Mouse (Mus musculus) left cerebral cortex, postnatal 14 days (tissue): ENCODE results near the gene Chst11. TPM values are rescaled to one million over a fixed set of nuclear protein-coding genes. Genes with fewer than 3 reads are reported as not detected.
"Not testable (repeated sequence)": the region's sequence is repeated elsewhere in the genome, so short reads cannot be mapped to it uniquely, and the experiment has no call there.

Experiments
- DNase-seq, 2 experiments: peaks; one replicate each; pipeline ENCODE4 v3.0.0; 2021 to 2022; ENCODE audit warnings: low spot score in 2 of 2, mixed read lengths in 1 of 2
- intact Hi-C: fragments of 180-260 bp; cut with DNase I; formaldehyde crosslinking; loops from one replicate; pipeline ENCODE4 v1.15.1; 2025
- total RNA-seq, 2 experiments: library from RNA; stranded (reverse); gene quantifications; 2 replicates each; pipeline ENCODE4 v1.2.3; 2021

Gene Chst11
- total RNA-seq, 2 experiments from 2014 or later: 29.8 to 33.1 TPM

GRCm38 (mm10) chr10:83099669-83100068 is 114.4 kb downstream of the Chst11 start:
- intact Hi-C loops: loop anchor here (5.0 kb wide), 1 partner anchor 112 kb away; the partner anchor contains the start of gene Chst11
- DNase-seq: no peak

GRCm38 (mm10) chr10:83100890-83101289 is 115.6 kb downstream of the Chst11 start:
- intact Hi-C loops: loop anchor here (5.0 kb wide), 1 partner anchor 114 kb away; the partner anchor contains the start of gene Chst11
- DNase-seq: no peak

GRCm38 (mm10) chr10:83101421-83102207 is 116.3 kb downstream of the Chst11 start:
- intact Hi-C loops: loop anchor here (5.0 kb wide), 1 partner anchor 114 kb away; the partner anchor contains the start of gene Chst11
- DNase-seq: peak in 1 of 2 experiments; percentile 50

DNA sequence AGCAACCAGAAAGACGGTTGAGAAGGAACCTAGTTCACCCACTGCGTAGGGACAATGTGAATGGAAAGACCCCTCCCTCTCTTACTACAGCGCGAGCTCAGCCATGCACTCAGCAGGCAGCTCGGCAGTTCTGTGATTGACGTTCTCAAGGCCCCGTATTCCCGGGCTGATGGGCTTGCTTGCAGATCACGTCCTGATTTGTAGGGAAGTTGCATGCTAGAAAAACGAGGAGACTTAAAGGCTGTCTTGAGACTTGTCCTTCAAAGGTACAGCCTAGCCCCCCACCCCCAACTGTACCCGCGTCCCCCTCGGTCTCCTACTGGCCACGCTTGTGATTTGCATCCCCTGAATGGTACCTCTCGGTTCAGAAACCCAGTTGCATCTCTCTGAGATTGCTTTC is 117.4 kb downstream of the Chst11 start:
- intact Hi-C loops: loop anchor here (5.0 kb wide), 1 partner anchor 115 kb away; the partner anchor contains the start of gene Chst11
- no peak for DNase-seq

DNA sequence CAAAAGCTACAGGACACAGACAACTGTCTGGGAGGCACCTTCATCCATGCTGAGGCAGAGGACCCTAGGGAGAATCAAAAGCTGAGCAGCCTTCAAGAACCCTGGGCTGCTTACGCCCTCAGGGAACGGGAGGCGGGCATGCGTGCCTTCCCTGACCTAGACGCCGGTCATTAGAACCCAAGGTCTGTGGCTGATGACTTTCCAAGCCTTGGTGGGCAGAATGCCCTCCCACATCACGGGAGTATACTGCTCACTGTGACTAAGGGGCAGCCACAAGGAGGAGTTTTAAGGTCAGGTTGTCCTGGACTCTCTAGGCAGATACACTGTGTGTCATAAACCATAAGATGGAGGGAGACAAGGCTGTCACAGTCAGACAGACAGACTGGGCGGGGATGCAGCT is 118.9 kb downstream of the Chst11 start:
- intact Hi-C loops: loop anchor here (5.0 kb wide), 1 partner anchor 117 kb away; the partner anchor contains the start of gene Chst11
- no peak for DNase-seq

DNA sequence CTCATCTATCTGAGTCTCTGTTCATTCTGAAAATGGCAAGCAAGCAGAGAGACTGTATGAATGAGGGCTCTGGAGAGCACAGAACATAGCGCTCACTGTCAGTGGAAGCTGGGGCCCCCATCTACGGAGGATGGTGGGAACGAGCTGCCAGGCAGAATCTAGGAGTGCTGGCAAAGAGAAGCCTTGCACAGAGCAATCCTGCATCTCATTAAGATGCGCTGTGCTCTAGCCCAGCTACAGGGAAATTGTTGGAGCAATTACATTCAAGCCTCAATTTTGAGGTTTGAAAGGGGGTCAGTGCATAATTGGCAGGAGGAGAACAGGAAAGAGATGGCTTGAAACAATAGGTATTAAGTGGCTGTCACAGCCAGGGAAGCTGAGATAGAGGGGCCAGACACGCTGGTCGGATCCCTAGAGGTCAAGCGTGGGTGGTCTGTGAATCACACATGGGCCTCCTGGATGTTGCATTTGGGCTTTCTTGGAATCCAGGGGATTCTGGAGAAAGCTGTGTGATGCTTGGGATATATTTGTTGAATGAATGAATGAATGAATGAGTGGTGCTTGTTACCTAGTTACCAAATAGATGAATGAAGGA is 121.0 kb downstream of the Chst11 start:
- peak; percentile 77 to 85 for DNase-seq
- intact Hi-C loops: loop anchor here (5.0 kb wide), 2 partner anchors 91 to 194 kb away; no protein-coding TSS in a partner anchor

GRCm38 (mm10) chr10:83107385-83107784 is 122.1 kb downstream of the Chst11 start:
- intact Hi-C loops: loop anchor here (5.0 kb wide), 2 partner anchors 90 to 195 kb away; no protein-coding TSS in a partner anchor
- DNase-seq: no peak

- DNase-seq: peak; percentile 46
- intact Hi-C loops: loop anchor here (5.0 kb wide), 2 partner anchors 89 to 196 kb away; no protein-coding TSS in a partner anchor
Observed at GRCm38 (mm10) chr10:83107921-83108738, 122.8 kb downstream of the Chst11 start.

- DNase-seq: no peak
- intact Hi-C loops: loop anchor here (5.0 kb wide), 2 partner anchors 88 to 197 kb away; no protein-coding TSS in a partner anchor
Observed at GRCm38 (mm10) chr10:83108946-83109345, 123.6 kb downstream of the Chst11 start.

- DNase-seq: peak; percentile 54 to 85
- intact Hi-C loops: no loop called here
Observed at GRCm38 (mm10) chr10:83111046-83111445, 125.7 kb downstream of the Chst11 start.

DNA sequence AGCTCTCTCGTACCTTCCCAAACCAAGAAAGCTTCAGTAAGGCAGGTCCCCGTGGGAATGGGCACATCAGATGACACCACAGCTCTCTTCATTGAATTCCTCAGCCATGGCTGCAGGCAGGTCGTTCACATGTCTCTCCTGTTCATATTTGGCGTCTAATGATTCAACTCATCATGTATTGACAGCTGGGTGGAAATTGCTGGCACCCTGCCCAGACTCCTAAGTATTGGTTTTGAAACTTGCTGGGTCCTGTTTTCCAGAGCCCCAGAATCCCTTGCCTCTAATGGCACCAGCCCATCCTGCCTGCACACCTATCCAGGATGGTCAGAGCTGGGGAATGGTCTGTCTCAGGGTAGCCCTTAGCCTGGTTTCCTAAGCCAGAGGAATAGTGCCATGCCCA is 127.0 kb downstream of the Chst11 start:
- intact Hi-C loops: no loop called here
- peak in 1 of 2 experiments; percentile 38 for DNase-seq

DNA sequence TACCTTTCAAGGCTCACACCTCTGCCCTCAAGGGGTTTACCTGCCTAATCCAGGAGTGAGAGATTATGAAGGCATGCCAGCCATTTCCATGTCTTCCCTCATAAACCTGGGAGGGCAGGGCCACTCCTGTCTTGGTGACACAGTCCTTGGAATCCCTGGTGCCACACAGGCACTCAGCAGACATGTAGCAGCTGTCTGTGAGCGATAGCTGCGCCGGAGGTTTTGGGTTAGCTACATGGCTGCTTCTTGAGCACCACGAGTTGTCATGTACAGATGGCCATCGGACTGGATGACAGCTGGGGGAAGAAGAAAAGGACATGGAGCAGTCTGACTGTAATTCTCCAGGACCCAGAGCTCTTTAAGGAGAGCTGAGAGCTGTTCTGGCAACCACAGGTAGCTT is 129.3 kb downstream of the Chst11 start:
- DNase-seq: no peak
- intact Hi-C loops: no loop called here

DNA sequence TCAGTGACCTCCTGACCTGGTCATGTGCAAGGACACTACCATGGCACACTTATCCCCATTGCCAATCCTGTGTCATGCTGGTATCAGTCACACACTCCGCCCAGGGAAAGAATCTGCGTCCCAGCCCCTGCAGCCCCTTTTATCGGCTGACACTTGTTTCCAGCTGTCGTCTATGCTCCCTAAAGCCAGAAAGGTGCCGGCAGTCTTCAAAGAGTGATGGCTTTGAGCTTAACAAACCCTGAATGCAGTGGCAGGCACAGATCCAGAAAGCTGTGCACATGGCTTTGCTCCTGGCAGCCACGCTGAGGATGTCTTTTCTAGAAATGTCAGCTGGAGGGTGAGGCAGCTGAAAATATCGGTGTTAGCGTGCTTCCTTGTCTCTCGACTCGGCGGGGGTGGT is 131.6 kb downstream of the Chst11 start:
- intact Hi-C loops: no loop called here

DNA sequence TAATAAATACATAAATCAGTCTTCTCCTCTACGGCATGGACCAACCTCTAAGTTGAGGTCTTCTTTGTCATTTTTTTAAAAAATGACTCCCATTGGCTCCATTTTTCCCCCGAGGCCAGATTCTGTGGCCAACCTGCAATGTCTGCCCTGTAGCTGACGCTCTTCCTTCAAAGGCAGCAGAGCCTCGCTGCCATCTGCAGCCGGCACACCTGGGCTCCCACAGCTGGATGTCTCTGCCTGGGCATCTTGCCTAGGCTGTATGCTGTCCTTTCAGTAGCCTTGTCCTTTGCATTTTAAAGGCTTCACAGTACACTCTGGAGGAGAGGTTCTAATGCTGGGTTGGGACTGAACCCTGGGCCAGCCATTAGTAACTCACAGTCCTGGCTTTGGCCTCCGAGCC is 132.6 kb downstream of the Chst11 start:
- intact Hi-C loops: no loop called here
- DNase-seq: no peak

More for the DNA sequence above, 131.6 kb downstream of the Chst11 start:
- DNase-seq: peak; percentile 64 to 68

DNA sequence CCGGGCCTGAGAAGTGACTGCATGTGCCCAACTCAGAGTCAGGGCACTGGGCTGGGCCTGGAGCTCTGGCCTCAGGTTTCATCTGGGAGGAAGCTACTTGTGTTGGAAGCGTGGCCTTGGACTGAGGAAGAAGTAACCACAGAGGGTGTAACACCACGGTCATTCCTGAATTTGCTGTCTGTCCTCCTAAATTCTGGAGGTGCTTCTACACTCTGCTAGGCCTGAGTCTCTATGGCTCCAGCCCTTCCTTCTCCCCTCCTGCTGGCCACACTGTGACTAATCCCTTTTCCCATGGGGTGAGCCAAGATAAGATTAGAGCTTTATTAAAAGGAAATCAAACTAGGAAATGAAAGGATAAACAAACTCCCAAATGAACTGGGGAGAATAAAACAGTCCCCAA is 133.3 kb downstream of the Chst11 start:
- intact Hi-C loops: no loop called here
- no peak for DNase-seq

DNA sequence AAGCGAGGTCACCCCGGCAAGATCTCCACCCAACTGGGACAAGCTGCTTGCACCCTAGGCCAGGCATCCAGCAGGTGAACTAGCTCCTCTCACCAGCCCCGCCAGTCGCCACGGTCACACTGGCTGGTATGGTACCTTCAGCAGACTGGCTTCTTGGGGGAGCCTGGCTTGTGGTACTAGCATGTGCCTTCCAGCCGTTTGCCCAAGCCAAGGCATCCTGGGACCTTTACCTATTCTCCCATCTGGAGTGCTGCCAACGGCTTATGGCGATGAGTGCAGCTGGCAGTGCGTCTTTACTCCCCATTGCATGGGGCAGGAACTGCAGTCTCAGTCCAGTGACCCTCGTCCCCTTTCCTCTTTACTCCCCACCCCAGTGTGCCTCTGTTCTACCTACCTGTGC is 133.7 kb downstream of the Chst11 start:
- no peak for DNase-seq
- intact Hi-C loops: no loop called here

DNA sequence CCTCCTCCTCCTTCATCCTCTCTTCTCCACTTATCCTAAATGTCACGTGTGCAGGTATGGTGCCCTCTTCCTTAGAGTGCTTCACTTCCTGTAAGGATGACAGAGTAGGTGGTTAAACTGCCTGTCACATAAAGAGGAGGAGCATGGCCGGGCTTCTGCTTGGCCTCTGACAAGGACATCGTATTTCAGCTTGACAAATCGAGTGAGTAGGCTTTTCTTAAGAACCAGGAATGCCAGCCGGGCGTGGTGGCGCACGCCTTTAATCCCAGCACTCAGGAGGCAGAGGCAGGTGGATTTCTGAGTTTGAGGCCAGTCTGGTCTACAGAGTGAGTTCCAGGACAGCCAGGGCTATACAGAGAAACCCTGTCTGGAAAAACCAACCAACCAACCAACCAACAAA is 134.2 kb downstream of the Chst11 start:
- intact Hi-C loops, DNase-seq: not testable (repeated sequence)

DNA sequence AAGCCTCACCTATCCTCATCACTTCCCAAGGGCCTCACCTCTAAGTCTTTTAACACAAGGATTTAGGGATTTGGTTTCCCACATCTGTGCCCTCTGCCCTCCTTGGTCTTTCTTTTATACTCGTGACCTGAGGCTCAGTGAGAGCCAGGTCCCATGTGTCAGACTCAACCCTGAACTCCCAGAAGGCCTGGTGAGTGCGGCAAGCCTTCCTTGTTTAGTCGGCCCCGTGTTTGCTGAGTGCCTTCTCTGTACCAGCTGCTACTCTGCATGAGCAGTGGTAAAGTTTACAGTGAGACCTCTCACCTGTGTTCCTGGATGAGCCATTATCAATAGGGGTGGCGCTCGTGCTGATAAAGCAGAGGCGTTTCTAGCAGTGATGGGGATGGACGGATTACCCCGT is 134.6 kb downstream of the Chst11 start:
- intact Hi-C loops: no loop called here

DNA sequence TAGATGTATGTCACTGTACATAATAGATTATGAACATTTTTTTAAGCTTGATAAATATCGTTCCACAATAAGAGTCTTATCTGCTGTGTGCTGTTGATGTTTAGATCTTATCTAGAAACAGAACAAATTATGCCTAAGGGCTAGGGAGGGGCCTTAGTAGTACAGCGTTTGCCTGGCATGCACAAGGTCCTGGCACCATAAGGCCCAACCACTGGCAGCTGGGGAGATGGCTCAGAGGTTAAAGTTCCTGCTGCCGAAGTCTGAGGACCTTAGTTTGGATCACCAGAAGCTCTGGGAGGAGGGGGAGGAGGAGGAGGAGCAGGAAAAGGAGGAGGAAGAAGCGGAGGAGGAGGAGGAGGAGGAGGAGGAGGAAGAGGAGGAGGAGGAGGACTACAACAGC is 135.6 kb downstream of the Chst11 start:
- DNase-seq: no peak
- intact Hi-C loops: no loop called here

More for the DNA sequence above, 134.6 kb downstream of the Chst11 start:
- no peak for DNase-seq
